Mouse (Mus musculus) lung, postnatal 25 days (tissue): ENCODE data around the gene Macf1.

Source experiments
- DNase-seq: peaks from one replicate; pipeline ENCODE4 v3.0.0; 2022; ENCODE audit warnings: low spot score

Macf1 gene

DNA sequence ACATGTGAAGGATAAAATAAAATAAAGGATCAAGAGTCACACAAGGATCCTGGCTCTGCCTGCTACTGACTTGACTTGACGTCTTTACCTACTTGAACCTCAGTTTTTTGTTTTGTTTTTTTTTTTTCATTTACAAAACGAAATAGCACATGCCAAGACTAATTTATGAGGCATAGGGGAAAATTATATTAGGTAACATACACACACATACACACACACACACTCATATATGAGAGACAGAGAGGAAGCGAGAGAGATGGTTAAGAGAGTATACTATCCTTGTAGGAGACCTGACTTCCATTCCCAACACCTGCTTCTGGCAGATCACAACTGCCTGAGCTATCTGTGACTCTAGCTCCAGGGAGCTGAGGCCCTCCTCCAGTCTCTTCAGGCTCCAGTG is at the start of gene Macf1:
Macf1 (minus strand) TSS at position 101 of the 400 bp plus-strand sequence.
- no peak for DNase-seq

DNA sequence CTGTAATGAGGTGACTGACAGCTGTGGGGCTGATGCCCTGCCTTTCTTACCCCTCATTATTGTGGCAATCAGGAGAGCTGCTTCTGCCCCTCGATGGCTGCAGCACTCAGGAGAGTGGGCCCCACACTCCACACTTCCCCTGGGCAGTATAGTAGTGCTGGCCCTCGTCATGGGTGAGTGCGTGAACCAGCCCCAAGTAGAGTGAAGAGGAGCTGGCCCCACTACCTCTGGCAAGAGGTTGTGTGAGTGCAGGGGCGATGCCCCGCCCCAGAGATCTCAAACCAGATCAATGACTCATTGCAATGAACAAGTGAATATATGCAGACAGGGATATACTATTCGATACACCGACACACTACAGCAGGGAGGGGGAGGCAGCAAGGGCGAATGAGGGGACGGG is 49.4 kb upstream of the Macf1 start:
- DNase-seq = no peak

- no peak for DNase-seq
Measured at GRCm38 (mm10) chr4:123732921-123733320, 48.8 kb upstream of the Macf1 start.

- no peak for DNase-seq
Measured at GRCm38 (mm10) chr4:123732163-123732910, 48.2 kb upstream of the Macf1 start.

DNA sequence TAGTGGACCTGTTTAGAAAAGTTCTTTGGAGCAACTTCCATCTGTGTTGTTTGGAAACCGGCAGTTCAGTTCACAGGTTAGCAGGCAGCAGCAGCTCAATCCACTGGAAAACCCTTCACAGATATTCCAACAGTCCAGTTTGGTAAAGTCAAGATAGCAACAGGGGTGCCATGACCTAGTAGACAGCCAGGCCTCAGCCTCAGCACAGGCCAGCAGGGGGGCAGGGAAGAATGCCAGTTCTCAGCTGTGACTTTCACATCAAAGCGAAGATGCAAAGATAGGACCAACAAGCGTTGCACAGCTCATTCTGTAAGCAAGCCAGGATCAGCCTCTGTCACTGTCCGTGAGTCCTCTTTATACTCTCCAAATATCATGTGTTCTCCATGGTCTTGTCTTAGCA is 37.6 kb upstream of the Macf1 start:
- no peak for DNase-seq

DNA sequence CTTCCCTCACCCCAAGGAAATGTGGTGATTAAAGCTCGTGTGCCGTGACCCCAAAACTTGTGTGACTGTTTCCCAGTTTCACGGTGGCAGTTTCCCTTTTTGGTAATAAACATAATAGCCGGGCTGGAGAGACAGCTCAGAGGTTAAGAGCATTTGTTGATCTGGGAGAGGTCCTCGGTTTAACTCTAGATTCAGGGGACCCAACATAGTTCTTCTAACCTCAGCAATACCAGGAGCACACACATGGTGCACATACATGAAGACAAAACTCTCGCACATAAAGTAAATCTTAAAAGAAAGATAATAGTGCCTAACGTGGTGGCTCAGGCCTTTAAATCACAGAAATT is 34.2 kb upstream of the Macf1 start:
- DNase-seq = no peak

- peak; percentile 97 for DNase-seq
Measured at GRCm38 (mm10) chr4:123717574-123718433, 33.6 kb upstream of the Macf1 start, which contains the start of gene Ndufs5. TSS of gene Ndufs5 (minus strand) at chr4:123718202.

- DNase-seq = no peak
Measured at GRCm38 (mm10) chr4:123712431-123712830, 28.3 kb upstream of the Macf1 start.

GRCm38 (mm10) chr4:123707340-123707739 is 23.2 kb upstream of the Macf1 start:
- DNase-seq = no peak

DNA sequence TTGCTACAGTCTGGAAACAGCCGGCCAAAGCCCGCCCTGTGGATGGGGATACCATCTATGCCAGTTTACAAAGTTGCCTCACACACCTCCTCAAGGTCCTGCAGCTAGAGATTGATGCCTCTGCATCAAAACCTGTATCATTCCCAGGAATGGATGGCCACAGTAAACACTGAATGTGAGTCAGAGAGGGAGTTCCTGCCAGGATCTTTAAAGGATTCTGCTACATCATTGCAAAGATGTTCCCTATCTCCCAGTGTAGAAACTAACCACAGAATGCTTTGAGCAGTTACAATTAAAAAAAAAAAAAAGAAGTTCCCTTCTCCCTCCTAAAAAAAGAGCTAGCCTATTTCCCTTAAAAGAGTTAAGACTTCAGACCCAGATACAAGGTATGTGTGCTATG is 21.2 kb upstream of the Macf1 start:
- no peak for DNase-seq

- DNase-seq = no peak
Measured at GRCm38 (mm10) chr4:123693384-123693783, 9.2 kb upstream of the Macf1 start.

DNA sequence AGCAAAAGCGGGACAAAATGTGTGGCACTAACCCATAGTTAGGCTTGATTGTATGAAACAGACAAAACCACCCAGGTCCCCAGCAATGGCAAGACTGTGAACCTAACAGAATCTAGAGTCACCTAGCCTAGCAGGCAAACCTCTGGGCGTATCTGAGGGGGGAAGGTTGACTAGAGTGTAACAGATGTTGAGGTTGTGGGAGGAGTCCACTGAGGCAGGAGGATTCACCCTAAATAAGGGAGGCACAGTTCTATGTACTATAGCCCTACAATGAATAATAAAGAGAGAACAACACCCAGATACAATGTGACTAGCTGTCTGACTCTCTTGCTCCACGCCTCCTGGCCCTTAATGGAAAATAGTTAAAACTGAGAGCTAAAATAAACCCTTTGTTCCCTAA is 7.9 kb upstream of the Macf1 start:
- DNase-seq = no peak

DNA sequence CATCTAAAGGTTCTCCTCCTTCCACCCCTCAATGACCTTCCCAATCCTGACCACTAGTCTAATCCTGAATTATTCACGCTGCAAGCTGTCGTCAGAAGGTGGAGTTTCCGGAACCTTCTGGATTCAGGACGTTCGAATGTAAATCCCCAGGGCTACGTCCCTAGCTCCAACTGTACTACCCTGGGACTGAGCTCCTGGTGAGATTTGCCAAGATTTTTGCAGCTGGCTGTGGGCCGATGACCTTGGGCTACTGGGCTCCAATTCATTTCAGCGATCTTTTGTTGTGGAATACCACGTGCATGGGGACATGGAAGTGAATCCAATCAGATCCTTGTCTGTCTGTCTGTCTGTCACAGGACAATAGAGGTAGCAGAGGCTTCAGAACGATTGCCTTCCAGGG is 6.2 kb upstream of the Macf1 start:
- DNase-seq = no peak

- peak; percentile 31 for DNase-seq
Measured at GRCm38 (mm10) chr4:123687025-123687781, 3.0 kb upstream of the Macf1 start.

DNA sequence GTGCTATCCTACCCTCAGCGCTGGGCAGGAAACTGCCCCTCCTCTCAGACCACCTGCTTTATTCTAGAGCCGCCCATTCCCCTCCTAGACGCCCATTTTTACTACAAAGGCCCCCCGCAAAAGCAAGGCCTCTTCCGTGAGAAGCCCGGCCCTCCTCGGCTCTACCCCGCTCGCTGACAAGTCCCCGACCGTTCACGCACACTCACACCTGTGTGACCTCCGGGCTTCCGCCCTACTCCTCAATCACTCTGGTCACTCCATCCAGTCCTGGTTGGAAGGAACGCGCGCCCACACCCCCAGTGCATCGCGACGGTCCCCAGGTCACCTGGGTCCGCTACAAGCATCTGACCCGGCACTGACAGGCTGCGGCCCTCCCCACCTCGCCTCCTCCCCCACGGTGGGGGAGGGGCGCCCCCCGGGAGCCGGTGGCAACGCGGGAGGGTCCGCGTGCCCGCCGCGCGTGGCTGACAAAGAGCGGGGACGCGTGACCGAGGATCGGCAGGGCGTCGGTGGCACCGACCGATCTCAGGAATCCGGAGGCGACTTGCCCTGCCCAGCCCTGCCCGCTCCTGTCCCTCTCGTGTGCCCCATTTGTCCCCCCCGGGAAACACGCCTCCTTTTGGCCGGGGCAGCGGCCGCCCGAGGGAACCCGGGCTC is 2.3 kb upstream of the Macf1 start:
- no peak for DNase-seq

GRCm38 (mm10) chr4:123685506-123686242 is 1.5 kb upstream of the Macf1 start:
- no peak for DNase-seq

GRCm38 (mm10) chr4:123685046-123685445 is 886 bp upstream of the Macf1 start:
- DNase-seq = no peak

DNA sequence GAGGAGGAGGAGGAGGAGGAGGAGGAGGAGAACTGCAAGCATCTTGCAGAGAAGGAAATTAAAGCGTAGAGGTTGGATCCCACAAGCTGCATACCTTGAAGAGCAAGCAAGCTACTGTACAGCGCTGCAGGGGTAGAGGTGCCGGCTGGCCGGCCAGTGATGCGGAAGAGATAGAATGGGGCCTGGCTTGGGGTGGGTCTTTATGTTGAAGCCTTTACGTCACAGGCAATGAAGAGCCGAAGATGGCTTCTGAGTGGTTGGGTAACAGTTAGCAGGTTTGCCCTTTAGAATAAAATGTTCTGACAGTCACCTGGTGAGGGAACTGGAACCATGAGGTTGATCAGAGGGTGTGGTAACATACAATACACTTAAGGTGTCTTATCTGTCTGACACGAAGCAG is 1.9 kb downstream of the Macf1 start:
- no peak for DNase-seq

GRCm38 (mm10) chr4:123680962-123681361 is 3.2 kb downstream of the Macf1 start:
- DNase-seq = no peak

- DNase-seq = no peak
Measured at GRCm38 (mm10) chr4:123677060-123677804, 6.9 kb downstream of the Macf1 start.

GRCm38 (mm10) chr4:123670598-123670997 is 13.6 kb downstream of the Macf1 start:
- no peak for DNase-seq
